Mouse (Mus musculus) c-Kit-positive CD71-negative TER-119-negative erythroid progenitor cells, embryonic 14.5 days (primary cell): Measurements from ENCODE around the gene Inpp4b.

ENCODE experiments used
- DNase-seq: peaks from one replicate; pipeline ENCODE4 v3.0.0-alpha.2; 2013; ENCODE audit warnings: low read depth

Inpp4b gene

GRCm38 (mm10) chr8:81342236-81342998, at the start of gene Inpp4b:
TSS of gene Inpp4b (plus strand) at chr8:81342556.
- peak; percentile 64 for DNase-seq

GRCm38 (mm10) chr8:81335250-81335649, 7.1 kb upstream of the Inpp4b start:
- DNase-seq = no peak

- DNase-seq = peak; percentile 4
Measured at GRCm38 (mm10) chr8:81341191-81341590, 1.2 kb upstream of the Inpp4b start.

- peak; percentile 31 for DNase-seq
Measured at GRCm38 (mm10) chr8:81341591-81342235, 643 bp upstream of the Inpp4b start.

GRCm38 (mm10) chr8:81342999-81343302, 595 bp downstream of the Inpp4b start:
- DNase-seq = no peak

GRCm38 (mm10) chr8:81345170-81345697, 2.9 kb downstream of the Inpp4b start:
- DNase-seq = no peak

GRCm38 (mm10) chr8:81349452-81349851, 7.1 kb downstream of the Inpp4b start:
- DNase-seq = no peak

GRCm38 (mm10) chr8:81353460-81353859, 11.1 kb downstream of the Inpp4b start:
- DNase-seq = no peak

GRCm38 (mm10) chr8:81358108-81358507, 15.8 kb downstream of the Inpp4b start:
- no peak for DNase-seq

- no peak for DNase-seq
Measured at GRCm38 (mm10) chr8:81360518-81360917, 18.2 kb downstream of the Inpp4b start.

- DNase-seq = no peak
Measured at GRCm38 (mm10) chr8:81361162-81361561, 18.8 kb downstream of the Inpp4b start.

GRCm38 (mm10) chr8:81370607-81371006, 28.3 kb downstream of the Inpp4b start:
- no peak for DNase-seq

- DNase-seq = no peak
Measured at GRCm38 (mm10) chr8:81371844-81372243, 29.5 kb downstream of the Inpp4b start.

GRCm38 (mm10) chr8:81374877-81375475, 32.6 kb downstream of the Inpp4b start:
- DNase-seq = no peak

GRCm38 (mm10) chr8:81388953-81389352, 46.6 kb downstream of the Inpp4b start:
- DNase-seq = no peak

- DNase-seq = no peak
Measured at GRCm38 (mm10) chr8:81399071-81399470, 56.7 kb downstream of the Inpp4b start.

- DNase-seq = no peak
Measured at GRCm38 (mm10) chr8:81399501-81399900, 57.1 kb downstream of the Inpp4b start.

GRCm38 (mm10) chr8:81412707-81413106, 70.4 kb downstream of the Inpp4b start:
- no peak for DNase-seq

GRCm38 (mm10) chr8:81443957-81444356, 101.6 kb downstream of the Inpp4b start:
- no peak for DNase-seq

GRCm38 (mm10) chr8:81449798-81450197, 107.4 kb downstream of the Inpp4b start:
- DNase-seq = no peak

GRCm38 (mm10) chr8:81452082-81452481, 109.7 kb downstream of the Inpp4b start:
- DNase-seq = no peak

GRCm38 (mm10) chr8:81454830-81455229, 112.5 kb downstream of the Inpp4b start:
- DNase-seq = no peak

GRCm38 (mm10) chr8:81463762-81464161, 121.4 kb downstream of the Inpp4b start:
- no peak for DNase-seq
